Mouse (Mus musculus): ENCODE results near the gene Mylk. TPM values are rescaled to one million over a fixed set of nuclear protein-coding genes. Genes with fewer than 3 reads are reported as not detected.

Mylk gene
- polyA plus RNA-seq, 1 experiment: 8.3 TPM

DNA sequence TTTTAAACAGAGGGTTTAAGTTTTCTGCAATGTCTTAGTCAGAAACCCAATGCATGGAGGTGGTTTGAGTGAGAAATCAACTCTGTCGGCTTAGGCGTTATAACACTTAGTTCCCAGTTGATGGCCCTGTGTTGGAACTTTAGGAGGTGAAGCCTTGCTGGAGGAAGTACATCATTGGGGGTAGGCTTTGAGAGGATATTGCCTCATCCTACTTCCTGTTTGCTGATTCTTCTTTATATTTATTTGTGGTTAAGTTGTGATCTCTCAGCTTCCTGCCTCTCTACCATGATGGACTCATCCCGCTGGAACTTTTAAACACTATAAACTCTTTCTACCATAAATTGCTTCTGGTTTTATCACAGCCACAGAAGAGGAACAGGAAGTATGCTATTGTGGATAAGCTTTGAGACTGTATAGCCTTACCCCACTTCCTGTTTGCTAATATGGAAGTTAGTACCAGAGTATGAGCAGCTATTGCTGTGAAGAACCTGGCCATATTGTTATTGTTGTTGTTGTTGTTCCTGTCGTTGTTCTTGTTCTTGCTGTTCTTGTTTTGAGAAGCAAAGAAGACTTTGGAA lies 6.3 kb upstream of the Mylk start:
- no peak overlapping the region for H3K27ac ChIP-seq (ENCODE audit: insufficient read depth, low read length)
- H3K4me1 ChIP-seq (ENCODE audit: control insufficient read depth, insufficient read depth, low read length): no peaks in the 10 kb centered on the region
- TF ChIP-seq POLR2A (IDR thresholded peaks at IDR 0.05; ENCODE audit: extremely low read depth, insufficient read depth, low read length) (no peak), CTCF (IDR thresholded peaks at IDR 0.05; ENCODE audit: extremely low read depth, insufficient read depth, low read length) (no peak)
- H3K4me3 ChIP-seq (ENCODE audit: insufficient read depth, low read length): no peak overlapping the region

DNA sequence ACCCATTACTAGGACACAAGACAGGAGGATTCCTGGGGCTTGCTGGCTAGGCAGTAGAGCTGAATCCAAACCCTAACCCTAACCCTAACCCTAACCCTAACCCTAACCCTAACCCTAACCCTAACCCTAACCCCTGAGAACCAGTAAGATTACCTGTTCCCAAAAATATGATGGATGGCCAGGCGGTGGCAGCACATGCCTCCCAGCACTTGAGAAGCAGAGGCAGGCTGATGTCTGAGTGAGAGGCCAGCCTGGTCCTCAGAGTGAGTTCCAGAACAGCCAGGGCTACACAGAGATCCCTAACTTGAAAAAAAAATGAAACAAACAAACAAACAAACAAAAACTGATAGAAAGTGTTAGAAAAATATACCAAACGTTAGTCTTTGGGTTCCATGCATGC lies 2.1 kb upstream of the Mylk start:
- no peaks in the 10 kb centered on the region for H3K4me1 ChIP-seq (ENCODE audit: control insufficient read depth, insufficient read depth, low read length)
- H3K4me3 ChIP-seq (ENCODE audit: insufficient read depth, low read length): no peak overlapping the region
- H3K27ac ChIP-seq (ENCODE audit: insufficient read depth, low read length): no peak overlapping the region
- TF ChIP-seq POLR2A (IDR thresholded peaks at IDR 0.05; ENCODE audit: extremely low read depth, insufficient read depth, low read length): no peak
- 0 out of 2 replicates have a peak, but pooled peaks have one; percentile 8 for TF ChIP-seq CTCF (IDR thresholded peaks at IDR 0.05; ENCODE audit: extremely low read depth, insufficient read depth, low read length)

DNA sequence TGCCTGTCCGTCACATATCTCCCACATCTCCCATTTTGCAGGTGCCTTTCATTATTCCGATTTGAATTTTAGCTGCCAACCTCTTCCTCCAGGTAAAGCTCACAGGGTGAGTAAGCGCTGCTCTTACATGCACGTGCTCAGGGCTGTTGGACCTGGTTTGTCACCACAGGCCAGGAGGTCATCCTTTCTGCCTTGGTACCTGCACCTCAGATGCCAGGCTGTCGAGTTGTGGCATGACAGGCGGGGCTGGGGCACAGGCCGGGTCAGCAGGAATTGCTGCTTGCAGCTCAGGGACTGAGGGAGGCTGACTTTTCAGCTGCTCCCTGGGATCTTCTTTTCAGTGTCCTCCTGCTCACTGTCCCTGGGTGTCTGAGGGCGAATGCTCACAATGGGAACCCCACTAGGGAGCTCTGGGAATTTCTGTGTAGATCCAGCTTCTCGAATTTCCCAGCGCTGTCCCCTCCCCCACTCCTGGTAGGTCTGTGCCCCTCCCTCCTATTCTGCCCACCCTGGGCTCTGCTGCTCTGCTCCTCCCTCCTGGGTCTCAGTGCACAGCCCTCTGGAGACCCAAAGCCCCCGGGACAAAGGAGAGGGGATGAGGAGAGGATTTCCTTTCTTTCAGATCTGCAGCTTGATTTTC lies 3.2 kb downstream of the Mylk start:
- TF ChIP-seq CTCF (IDR thresholded peaks at IDR 0.05; ENCODE audit: extremely low read depth, insufficient read depth, low read length): no peak
- TF ChIP-seq POLR2A (IDR thresholded peaks at IDR 0.05; ENCODE audit: extremely low read depth, insufficient read depth, low read length): no peak
- H3K4me3 ChIP-seq (ENCODE audit: insufficient read depth, low read length): no peak overlapping the region
- H3K4me1 ChIP-seq (ENCODE audit: control insufficient read depth, insufficient read depth, low read length): no peaks in the 10 kb centered on the region
- H3K27ac ChIP-seq (ENCODE audit: insufficient read depth, low read length): no peak overlapping the region

DNA sequence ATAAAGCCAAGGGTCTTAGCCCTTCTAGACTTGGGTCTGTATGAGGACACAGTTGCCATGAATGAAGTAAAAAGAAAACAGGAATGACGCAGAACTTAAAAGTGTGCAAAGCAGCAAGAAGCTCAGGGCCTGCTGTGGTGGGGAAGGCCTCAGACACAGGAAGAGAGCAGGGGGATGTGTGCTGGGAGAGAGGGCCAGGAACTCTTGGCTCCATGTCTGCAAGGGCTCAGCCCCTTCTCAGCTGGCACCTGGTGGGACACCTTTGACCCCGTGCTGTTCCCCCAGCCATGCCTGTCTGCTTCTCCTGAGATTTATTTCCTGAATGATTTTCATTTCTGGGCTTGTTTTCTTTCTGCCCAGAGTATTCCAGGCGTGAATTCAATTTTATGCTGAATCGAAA lies 4.5 kb downstream of the Mylk start:
- no peaks in the 10 kb centered on the region for H3K4me1 ChIP-seq (ENCODE audit: control insufficient read depth, insufficient read depth, low read length)
- H3K27ac ChIP-seq (ENCODE audit: insufficient read depth, low read length): no peak overlapping the region
- H3K4me3 ChIP-seq (ENCODE audit: insufficient read depth, low read length): no peak overlapping the region
- TF ChIP-seq POLR2A (IDR thresholded peaks at IDR 0.05; ENCODE audit: extremely low read depth, insufficient read depth, low read length) (no peak), CTCF (IDR thresholded peaks at IDR 0.05; ENCODE audit: extremely low read depth, insufficient read depth, low read length) (no peak)

DNA sequence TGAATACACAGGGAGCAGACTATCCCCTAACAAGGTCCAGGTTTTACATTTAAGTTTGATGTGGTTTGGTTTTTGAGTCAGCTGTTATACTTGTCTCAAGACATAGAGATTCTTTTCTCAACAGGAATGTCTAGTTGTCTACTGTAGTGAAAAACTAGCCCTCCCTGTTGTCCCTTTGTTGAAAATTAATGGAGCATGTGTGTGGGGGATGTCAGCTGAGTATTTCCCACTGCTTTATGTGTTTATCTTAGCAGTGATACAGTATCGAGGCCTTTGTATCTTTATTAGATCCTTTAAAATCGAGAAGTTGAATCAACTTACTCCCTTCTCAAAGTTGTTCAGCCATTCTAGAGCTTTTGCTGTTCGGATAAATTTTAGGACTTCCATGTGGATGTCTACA lies 7.0 kb downstream of the Mylk start:
- no peak overlapping the region for H3K4me3 ChIP-seq (ENCODE audit: insufficient read depth, low read length)
- no peaks in the 10 kb centered on the region for H3K4me1 ChIP-seq (ENCODE audit: control insufficient read depth, insufficient read depth, low read length)
- H3K27ac ChIP-seq (ENCODE audit: insufficient read depth, low read length): no peak overlapping the region
- TF ChIP-seq POLR2A (IDR thresholded peaks at IDR 0.05; ENCODE audit: extremely low read depth, insufficient read depth, low read length) (no peak), CTCF (IDR thresholded peaks at IDR 0.05; ENCODE audit: extremely low read depth, insufficient read depth, low read length) (no peak)

DNA sequence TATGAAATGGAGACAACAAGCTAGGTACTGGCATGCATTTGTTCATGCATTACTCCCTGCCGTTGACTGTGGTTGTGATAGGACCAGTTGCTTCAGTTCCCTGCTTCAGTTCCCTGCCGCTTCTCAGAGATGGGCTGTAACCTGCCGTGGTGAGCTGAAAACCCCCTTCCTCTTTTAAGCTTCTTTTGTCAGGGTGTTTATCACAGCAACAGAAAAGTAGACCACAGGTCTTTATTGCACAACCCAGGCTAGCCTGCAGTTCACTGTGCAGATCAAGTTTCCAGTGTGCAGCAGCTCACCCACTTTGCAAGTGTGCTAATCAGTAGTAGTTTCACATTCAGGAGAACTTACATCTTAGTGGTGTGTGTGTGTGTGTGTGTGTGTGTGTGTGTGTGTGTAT lies 8.0 kb downstream of the Mylk start:
- Histone ChIP-seq H3K27ac (ENCODE audit: insufficient read depth, low read length) (no peak overlapping the region), H3K4me3 (ENCODE audit: insufficient read depth, low read length) (no peak overlapping the region), H3K4me1 (ENCODE audit: control insufficient read depth, insufficient read depth, low read length) (no peaks in the 10 kb centered on the region)
- TF ChIP-seq POLR2A (IDR thresholded peaks at IDR 0.05; ENCODE audit: extremely low read depth, insufficient read depth, low read length): no peak
- no peak for TF ChIP-seq CTCF (IDR thresholded peaks at IDR 0.05; ENCODE audit: extremely low read depth, insufficient read depth, low read length)

DNA sequence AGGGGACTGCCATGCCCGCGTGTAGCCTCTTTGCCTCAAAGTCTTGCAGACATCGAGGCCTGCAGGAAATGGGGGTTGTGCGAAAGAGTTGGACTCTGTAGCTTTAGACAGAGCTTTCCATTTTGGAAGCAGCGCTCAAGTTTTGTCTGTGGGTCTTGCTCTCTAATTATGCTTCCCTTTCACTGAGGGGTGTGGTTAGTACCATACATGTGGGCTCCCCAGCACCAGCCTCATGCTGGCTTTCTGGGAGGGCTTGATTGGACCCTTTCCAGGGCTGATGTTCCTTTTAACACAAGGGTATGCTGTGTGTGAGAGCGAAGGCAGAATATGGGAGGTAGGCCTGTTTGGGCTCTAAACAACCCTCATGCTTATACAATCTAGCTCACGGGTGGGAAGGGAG lies 12.0 kb downstream of the Mylk start:
- no peak overlapping the region for H3K27ac ChIP-seq (ENCODE audit: insufficient read depth, low read length)
- TF ChIP-seq CTCF (IDR thresholded peaks at IDR 0.05; ENCODE audit: extremely low read depth, insufficient read depth, low read length) (no peak), POLR2A (IDR thresholded peaks at IDR 0.05; ENCODE audit: extremely low read depth, insufficient read depth, low read length) (no peak)
- no peak overlapping the region for H3K4me3 ChIP-seq (ENCODE audit: insufficient read depth, low read length)
- no peaks in the 10 kb centered on the region for H3K4me1 ChIP-seq (ENCODE audit: control insufficient read depth, insufficient read depth, low read length)

DNA sequence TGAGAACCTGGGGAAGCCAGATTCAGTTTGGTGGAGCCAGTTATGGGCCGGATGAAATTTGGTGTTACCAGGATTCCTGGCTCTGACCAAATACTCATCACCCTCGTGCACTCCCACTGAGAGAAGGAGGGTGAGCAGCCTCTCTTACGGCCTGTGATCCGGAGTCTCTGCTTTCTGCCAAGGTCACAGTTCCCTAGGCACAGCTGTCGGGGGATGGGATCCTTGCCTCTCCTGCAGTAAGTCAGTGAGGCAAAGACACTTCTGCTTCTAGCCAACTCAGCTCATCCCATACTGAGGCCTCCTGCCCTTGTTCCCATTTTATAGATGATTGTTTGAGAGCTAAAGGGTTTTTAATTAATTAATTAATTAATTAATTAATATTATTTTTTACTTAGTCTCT lies 13.2 kb downstream of the Mylk start:
- Histone ChIP-seq H3K4me1 (ENCODE audit: control insufficient read depth, insufficient read depth, low read length) (no peaks in the 10 kb centered on the region), H3K27ac (ENCODE audit: insufficient read depth, low read length) (no peak overlapping the region), H3K4me3 (ENCODE audit: insufficient read depth, low read length) (no peak overlapping the region)
- no peak for TF ChIP-seq CTCF (IDR thresholded peaks at IDR 0.05; ENCODE audit: extremely low read depth, insufficient read depth, low read length)
- no peak for TF ChIP-seq POLR2A (IDR thresholded peaks at IDR 0.05; ENCODE audit: extremely low read depth, insufficient read depth, low read length)

DNA sequence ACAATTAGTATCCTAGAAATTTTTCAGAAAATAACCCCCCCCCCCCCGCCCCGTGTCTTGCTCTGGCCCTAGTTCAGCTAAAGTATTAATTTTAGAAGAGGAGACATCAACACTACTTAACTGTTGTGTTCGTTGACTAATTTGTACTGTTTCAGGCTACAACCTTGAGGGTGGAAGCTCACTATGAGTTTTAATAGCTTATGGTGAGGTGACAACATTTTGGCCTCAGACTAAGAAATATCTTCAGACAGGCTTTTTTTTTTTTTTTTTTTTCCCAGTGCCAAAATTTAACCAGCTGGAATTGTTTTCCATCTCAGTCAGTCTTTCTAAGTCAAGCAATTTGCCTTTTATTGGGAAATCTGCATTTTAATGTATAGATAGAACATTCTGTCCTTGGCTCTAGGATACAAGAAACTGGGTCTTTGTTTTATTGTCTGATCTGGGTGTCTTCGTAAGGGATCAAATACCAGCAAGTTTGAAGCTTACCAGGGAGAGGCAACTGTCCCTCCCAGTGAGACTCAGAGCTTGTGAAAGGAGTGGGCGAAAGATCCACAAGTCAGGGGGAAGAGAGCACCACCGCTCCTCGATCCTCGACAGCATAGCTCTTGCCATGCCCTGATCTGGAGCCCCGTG lies 19.1 kb downstream of the Mylk start:
- TF ChIP-seq CTCF (IDR thresholded peaks at IDR 0.05; ENCODE audit: extremely low read depth, insufficient read depth, low read length) (no peak), POLR2A (IDR thresholded peaks at IDR 0.05; ENCODE audit: extremely low read depth, insufficient read depth, low read length) (no peak)
- no peak overlapping the region for H3K27ac ChIP-seq (ENCODE audit: insufficient read depth, low read length)
- H3K4me3 ChIP-seq (ENCODE audit: insufficient read depth, low read length): no peak overlapping the region
- H3K4me1 ChIP-seq (ENCODE audit: control insufficient read depth, insufficient read depth, low read length): no peaks in the 10 kb centered on the region

DNA sequence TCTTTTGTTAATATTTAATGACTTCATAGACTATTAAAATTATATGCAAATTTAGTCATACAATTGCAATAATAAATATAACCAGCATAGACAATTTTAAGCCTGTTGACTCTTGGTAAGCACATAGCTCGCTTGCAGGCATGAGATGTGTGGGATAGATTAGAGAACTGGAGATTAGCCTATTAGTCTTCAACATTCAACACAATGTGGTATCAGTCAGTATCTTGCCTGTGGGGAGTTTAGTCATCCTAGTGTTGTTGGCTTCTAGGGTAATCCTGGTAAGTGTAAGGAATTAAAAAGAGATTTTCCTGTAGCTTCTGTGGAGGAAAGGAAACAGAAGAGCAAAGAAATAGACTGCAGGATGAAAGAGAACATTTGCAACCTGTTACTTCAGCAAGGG lies 20.7 kb downstream of the Mylk start:
- Histone ChIP-seq H3K4me1 (ENCODE audit: control insufficient read depth, insufficient read depth, low read length) (no peaks in the 10 kb centered on the region), H3K4me3 (ENCODE audit: insufficient read depth, low read length) (no peak overlapping the region), H3K27ac (ENCODE audit: insufficient read depth, low read length) (no peak overlapping the region)
- no peak for TF ChIP-seq CTCF (IDR thresholded peaks at IDR 0.05; ENCODE audit: extremely low read depth, insufficient read depth, low read length)
- no peak for TF ChIP-seq POLR2A (IDR thresholded peaks at IDR 0.05; ENCODE audit: extremely low read depth, insufficient read depth, low read length)

All from cortical plate, adult 2 months (tissue).